Mouse (Mus musculus): ENCODE data around the gene Arhgap1.

- no peak for TF ChIP-seq CTCF (IDR thresholded peaks at IDR 0.05; ENCODE audit: low read depth, low read length)
- TF ChIP-seq EP300 (IDR thresholded peaks at IDR 0.05; ENCODE audit: insufficient read depth, low read depth, low read length) = no peak
- TF ChIP-seq POLR2A (IDR thresholded peaks at IDR 0.05; ENCODE audit: insufficient read depth, low read length) = no peak
These were observed 68.6 kb downstream of the Arhgap1 start for GRCm38 (mm10) chr2:91718276-91718675.

Data from ES-Bruce4 (cell line).